Mouse (Mus musculus): ENCODE results near the gene Ndufb4.

GRCm38 (mm10) chr16:37703884-37704283, 49.6 kb upstream of the Ndufb4 start:
- TF ChIP-seq CTCF (IDR thresholded peaks at IDR 0.05; ENCODE audit: low read depth, low read length) (no peak), POLR2A (IDR thresholded peaks at IDR 0.05; ENCODE audit: borderline replicate concordance, low read depth, low read length) (no peak)

Data from bone marrow macrophage, adult 2 months (primary cell).